Mouse (Mus musculus): ENCODE data around the gene Zdhhc6. TPM values are rescaled to one million over a fixed set of nuclear protein-coding genes. Genes with fewer than 3 reads are reported as not detected.
A peak's percentile ranks its signal among the peaks of the same experiment; 100 is the strongest.

The Zdhhc6 gene
- polyA plus RNA-seq, 1 experiment: 32.6 TPM

GRCm38 (mm10) chr19:55319036-55319435 lies 3.2 kb upstream of the Zdhhc6 start:
- TF ChIP-seq MAX (IDR thresholded peaks at IDR 0.05): no peak
- no peak for TF ChIP-seq FOSL1 (IDR thresholded peaks at IDR 0.05; ENCODE audit: insufficient read depth, low read length, poor library complexity, severe bottlenecking)
- TF ChIP-seq CEBPB (IDR thresholded peaks at IDR 0.05; ENCODE audit: low read depth): no peak
- TF ChIP-seq MYOD1 (IDR thresholded peaks at IDR 0.05; ENCODE audit: control insufficient read depth, insufficient read length, low read depth): no peak
- no peak for TF ChIP-seq CTCF (IDR thresholded peaks at IDR 0.05; ENCODE audit: control insufficient read depth, insufficient read depth, insufficient read length)
- no peak for TF ChIP-seq MYOG (IDR thresholded peaks at IDR 0.05; ENCODE audit: control insufficient read depth, extremely low read depth, insufficient read length)
- no peak for TF ChIP-seq USF1 (IDR thresholded peaks at IDR 0.05; ENCODE audit: low read depth)
- Histone ChIP-seq H3K79me2 (ENCODE audit: control insufficient read depth, insufficient read depth) (peaks cover 67% of the 10 kb centered on the region), H3K36me3 (ENCODE audit: control insufficient read depth, insufficient read depth) (peaks cover 11% of the 10 kb centered on the region), H3ac (ENCODE audit: control insufficient read depth, insufficient read length, low read depth) (no peak overlapping the region), H3K79me3 (ENCODE audit: low read depth) (peaks cover 30% of the 10 kb centered on the region), H3K27me3 (ENCODE audit: control insufficient read depth, insufficient read depth, insufficient read length) (no peaks in the 10 kb centered on the region), H3K4me3 (ENCODE audit: insufficient read depth, poor library complexity, severe bottlenecking) (no peak overlapping the region)

- Histone ChIP-seq H3K79me2 (ENCODE audit: control insufficient read depth, insufficient read depth) (peaks cover 79% of the 10 kb centered on the region), H3K4me3 (ENCODE audit: insufficient read depth, poor library complexity, severe bottlenecking) (peak overlapping the region; percentile 98), H3K27me3 (ENCODE audit: control insufficient read depth, insufficient read depth, insufficient read length) (no peaks in the 10 kb centered on the region)
Observed at GRCm38 (mm10) chr19:55316901-55317300, 1.1 kb upstream of the Zdhhc6 start.

GRCm38 (mm10) chr19:55316109-55316714 lies 380 bp upstream of the Zdhhc6 start, which contains the start of gene Vti1a:
Vti1a (plus strand) TSS chr19:55316295.
- Histone ChIP-seq H3ac (ENCODE audit: control insufficient read depth, insufficient read length, low read depth) (peak within 1 kb of the TSS; percentile 89), H3K79me2 (ENCODE audit: control insufficient read depth, insufficient read depth) (peaks cover 79% of the 10 kb centered on the region), H3K27me3 (ENCODE audit: control insufficient read depth, insufficient read depth, insufficient read length) (no peaks in the 10 kb centered on the region), H3K79me3 (ENCODE audit: low read depth) (peaks cover 33% of the 10 kb centered on the region), H3K4me3 (ENCODE audit: insufficient read depth, poor library complexity, severe bottlenecking) (peak within 1 kb of the TSS; percentile 98), H3K36me3 (ENCODE audit: control insufficient read depth, insufficient read depth) (peaks cover 21% of the 10 kb centered on the region)
- TF ChIP-seq MYOD1 (IDR thresholded peaks at IDR 0.05; ENCODE audit: control insufficient read depth, insufficient read length, low read depth) (no peak), CTCF (IDR thresholded peaks at IDR 0.05; ENCODE audit: control insufficient read depth, insufficient read depth, insufficient read length) (peak; percentile 62)

More at GRCm38 (mm10) chr19:55316901-55317300, 1.1 kb upstream of the Zdhhc6 start:
- H3K36me3 ChIP-seq (ENCODE audit: control insufficient read depth, insufficient read depth): peaks cover 14% of the 10 kb centered on the region
- TF ChIP-seq MYOG (IDR thresholded peaks at IDR 0.05; ENCODE audit: control insufficient read depth, extremely low read depth, insufficient read length): no peak
- no peak for TF ChIP-seq FOSL1 (IDR thresholded peaks at IDR 0.05; ENCODE audit: insufficient read depth, low read length, poor library complexity, severe bottlenecking)
- no peak for TF ChIP-seq MYOD1 (IDR thresholded peaks at IDR 0.05; ENCODE audit: control insufficient read depth, insufficient read length, low read depth)
- TF ChIP-seq MAX (IDR thresholded peaks at IDR 0.05): no peak
- TF ChIP-seq CTCF (IDR thresholded peaks at IDR 0.05; ENCODE audit: control insufficient read depth, insufficient read depth, insufficient read length): no peak
- no peak for TF ChIP-seq USF1 (IDR thresholded peaks at IDR 0.05; ENCODE audit: low read depth)
- TF ChIP-seq CEBPB (IDR thresholded peaks at IDR 0.05; ENCODE audit: low read depth): no peak
- no peak overlapping the region for H3ac ChIP-seq (ENCODE audit: control insufficient read depth, insufficient read length, low read depth)
- peaks cover 33% of the 10 kb centered on the region for H3K79me3 ChIP-seq (ENCODE audit: low read depth)

GRCm38 (mm10) chr19:55313649-55314048 lies 2.2 kb downstream of the Zdhhc6 start:
- Histone ChIP-seq H3ac (ENCODE audit: control insufficient read depth, insufficient read length, low read depth) (no peak overlapping the region), H3K4me3 (ENCODE audit: insufficient read depth, poor library complexity, severe bottlenecking) (no peak overlapping the region), H3K79me3 (ENCODE audit: low read depth) (peaks cover 31% of the 10 kb centered on the region), H3K79me2 (ENCODE audit: control insufficient read depth, insufficient read depth) (peaks cover 56% of the 10 kb centered on the region), H3K36me3 (ENCODE audit: control insufficient read depth, insufficient read depth) (peaks cover 47% of the 10 kb centered on the region), H3K27me3 (ENCODE audit: control insufficient read depth, insufficient read depth, insufficient read length) (no peaks in the 10 kb centered on the region)
- TF ChIP-seq MYOD1 (IDR thresholded peaks at IDR 0.05; ENCODE audit: control insufficient read depth, insufficient read length, low read depth) (no peak), CEBPB (IDR thresholded peaks at IDR 0.05; ENCODE audit: low read depth) (no peak), CTCF (IDR thresholded peaks at IDR 0.05; ENCODE audit: control insufficient read depth, insufficient read depth, insufficient read length) (no peak), USF1 (IDR thresholded peaks at IDR 0.05; ENCODE audit: low read depth) (no peak), MYOG (IDR thresholded peaks at IDR 0.05; ENCODE audit: control insufficient read depth, extremely low read depth, insufficient read length) (no peak), MAX (IDR thresholded peaks at IDR 0.05) (no peak), FOSL1 (IDR thresholded peaks at IDR 0.05; ENCODE audit: insufficient read depth, low read length, poor library complexity, severe bottlenecking) (no peak)

GRCm38 (mm10) chr19:55311874-55312273 lies 4.0 kb downstream of the Zdhhc6 start:
- H3K36me3 ChIP-seq (ENCODE audit: control insufficient read depth, insufficient read depth): peaks cover 65% of the 10 kb centered on the region

GRCm38 (mm10) chr19:55305024-55305423 lies 10.8 kb downstream of the Zdhhc6 start:
- H3K4me3 ChIP-seq (ENCODE audit: insufficient read depth, poor library complexity, severe bottlenecking): no peak overlapping the region
- no peaks in the 10 kb centered on the region for H3K79me3 ChIP-seq (ENCODE audit: low read depth)
- no peaks in the 10 kb centered on the region for H3K27me3 ChIP-seq (ENCODE audit: control insufficient read depth, insufficient read depth, insufficient read length)
- H3K36me3 ChIP-seq (ENCODE audit: control insufficient read depth, insufficient read depth): peaks cover 92% of the 10 kb centered on the region
- TF ChIP-seq USF1 (IDR thresholded peaks at IDR 0.05; ENCODE audit: low read depth) (no peak), MAX (IDR thresholded peaks at IDR 0.05) (no peak), MYOD1 (IDR thresholded peaks at IDR 0.05; ENCODE audit: control insufficient read depth, insufficient read length, low read depth) (no peak), MYOG (IDR thresholded peaks at IDR 0.05; ENCODE audit: control insufficient read depth, extremely low read depth, insufficient read length) (no peak), CEBPB (IDR thresholded peaks at IDR 0.05; ENCODE audit: low read depth) (no peak), FOSL1 (IDR thresholded peaks at IDR 0.05; ENCODE audit: insufficient read depth, low read length, poor library complexity, severe bottlenecking) (no peak), CTCF (IDR thresholded peaks at IDR 0.05; ENCODE audit: control insufficient read depth, insufficient read depth, insufficient read length) (no peak)
- no peak overlapping the region for H3ac ChIP-seq (ENCODE audit: control insufficient read depth, insufficient read length, low read depth)
- H3K79me2 ChIP-seq (ENCODE audit: control insufficient read depth, insufficient read depth): no peaks in the 10 kb centered on the region

More at GRCm38 (mm10) chr19:55311874-55312273, 4.0 kb downstream of the Zdhhc6 start:
- no peak overlapping the region for H3K4me3 ChIP-seq (ENCODE audit: insufficient read depth, poor library complexity, severe bottlenecking)
- no peaks in the 10 kb centered on the region for H3K27me3 ChIP-seq (ENCODE audit: control insufficient read depth, insufficient read depth, insufficient read length)
- H3ac ChIP-seq (ENCODE audit: control insufficient read depth, insufficient read length, low read depth): no peak overlapping the region
- TF ChIP-seq USF1 (IDR thresholded peaks at IDR 0.05; ENCODE audit: low read depth): no peak
- TF ChIP-seq FOSL1 (IDR thresholded peaks at IDR 0.05; ENCODE audit: insufficient read depth, low read length, poor library complexity, severe bottlenecking): no peak
- no peak for TF ChIP-seq CTCF (IDR thresholded peaks at IDR 0.05; ENCODE audit: control insufficient read depth, insufficient read depth, insufficient read length)
- no peak for TF ChIP-seq CEBPB (IDR thresholded peaks at IDR 0.05; ENCODE audit: low read depth)
- H3K79me3 ChIP-seq (ENCODE audit: low read depth): peaks cover 21% of the 10 kb centered on the region
- peaks cover 38% of the 10 kb centered on the region for H3K79me2 ChIP-seq (ENCODE audit: control insufficient read depth, insufficient read depth)

Measured in C2C12 (cell line).